Mouse (Mus musculus) MEL (cell line): ENCODE results near the gene Frs2. TPM values are rescaled to one million over a fixed set of nuclear protein-coding genes. Genes with fewer than 3 reads are reported as not detected.
A peak's percentile ranks its signal among the peaks of the same experiment; 100 is the strongest.

Experiments used
- DNase-seq: peaks from one replicate; pipeline ENCODE4 v3.0.0; 2011; ENCODE audit warnings: low read depth, low spot score
- H3K27ac ChIP-seq: 2 replicates; pipeline ENCODE4 v1.5.1; 2012; ENCODE audit warnings: low read depth, mild to moderate bottlenecking, control low read depth, low read length, moderate library complexity; ENCODE audit not compliant: control insufficient read depth
- H3K27me3 ChIP-seq, 2 experiments: fragments of 150-350 bp in 1 of 2; sonication (generic) in 1 of 2; 2 replicates each; pipeline ENCODE4 v1.6.1; 2012; ENCODE audit warnings: low read length in 2 of 2, mild to moderate bottlenecking in 2 of 2, improper control_type of control experiment in 1 of 2, moderate library complexity in 1 of 2; ENCODE audit not compliant: insufficient read depth in 2 of 2, control insufficient read depth in 1 of 2
- H3K36me3 ChIP-seq, 2 experiments: 2 replicates each; pipeline ENCODE4 v1.6.1; 2012 to 2014; ENCODE audit warnings: low read length in 2 of 2, improper control_type of control experiment in 1 of 2, inconsistent platforms in 1 of 2, mild to moderate bottlenecking in 1 of 2; ENCODE audit not compliant: insufficient read depth in 2 of 2, control insufficient read depth in 1 of 2
- H3K4me1 ChIP-seq, 2 experiments: fragments of 150-350 bp in 1 of 2; sonication (generic) in 1 of 2; 2 replicates each; pipeline ENCODE4 v1.6.1; 2012; ENCODE audit warnings: low read length in 2 of 2, improper control_type of control experiment in 1 of 2, mild to moderate bottlenecking in 1 of 2; ENCODE audit not compliant: insufficient read depth in 2 of 2, control insufficient read depth in 1 of 2
- H3K4me3 ChIP-seq, 2 experiments: fragments of 150-350 bp in 1 of 2; sonication (generic) in 1 of 2; 2 replicates each; pipeline ENCODE4 v1.5.1; 2012; ENCODE audit warnings: low read depth in 2 of 2, low read length in 2 of 2, mild to moderate bottlenecking in 2 of 2, moderate library complexity in 2 of 2, control low read depth in 1 of 2, improper control_type of control experiment in 1 of 2; ENCODE audit not compliant: control insufficient read depth in 1 of 2, insufficient read depth in 1 of 2
- H3K79me2 ChIP-seq: 2 replicates; pipeline ENCODE4 v1.6.1; 2012; ENCODE audit warnings: mild to moderate bottlenecking, low read length, moderate library complexity; ENCODE audit not compliant: control insufficient read depth, poor library complexity, insufficient read depth
- H3K9ac ChIP-seq: 2 replicates; pipeline ENCODE4 v1.6.1; 2012; ENCODE audit warnings: low read depth, mild to moderate bottlenecking, control low read depth, low read length, moderate library complexity; ENCODE audit not compliant: control insufficient read depth, poor library complexity, severe bottlenecking
- H3K9me3 ChIP-seq: fragments of 150-350 bp; sonication (generic); replicated peaks from 2 replicates; pipeline ENCODE4 v1.6.1; 2012; ENCODE audit warnings: mild to moderate bottlenecking, low read length, improper control_type of control experiment, moderate library complexity; ENCODE audit not compliant: insufficient read depth
- BHLHE40 ChIP-seq: IDR thresholded peaks from 2 replicates; pipeline ENCODE4 v1.6.1; 2012; ENCODE audit warnings: low read depth, mild to moderate bottlenecking, inconsistent platforms, low read length, improper control_type of control experiment, borderline replicate concordance
- CHD2 ChIP-seq: IDR thresholded peaks from 2 replicates; pipeline ENCODE4 v1.6.1; 2011; ENCODE audit warnings: low read length, improper control_type of control experiment
- CTCF ChIP-seq, 3 experiments: IDR thresholded peaks in 2 of 3; conservative IDR thresholded peaks in 1 of 3; 2 replicates each; pipeline ENCODE4 v1.5.1; 2011 to 2012; ENCODE audit warnings: low read length in 3 of 3, low read depth in 2 of 3, mild to moderate bottlenecking in 2 of 3, improper control_type of control experiment in 1 of 3, inconsistent platforms in 1 of 3, mixed read lengths in 1 of 3, moderate library complexity in 1 of 3; ENCODE audit not compliant: control insufficient read depth in 1 of 3, insufficient read depth in 1 of 3, poor library complexity in 1 of 3, severe bottlenecking in 1 of 3
- E2F4 ChIP-seq: IDR thresholded peaks from 2 replicates; pipeline ENCODE4 v1.6.1; 2011; ENCODE audit warnings: low read depth, low read length, improper control_type of control experiment, borderline replicate concordance
- ELF1 ChIP-seq: IDR thresholded peaks from 2 replicates; pipeline ENCODE4 v1.6.1; 2014; ENCODE audit warnings: low read depth, mild to moderate bottlenecking, inconsistent platforms, low read length, improper control_type of control experiment, moderate library complexity
- ETS1 ChIP-seq: IDR thresholded peaks from 2 replicates; pipeline ENCODE4 v1.6.1; 2012; ENCODE audit warnings: low read depth, mild to moderate bottlenecking, inconsistent platforms, low read length, improper control_type of control experiment, moderate library complexity
- GATA1 ChIP-seq: IDR thresholded peaks from 2 replicates; pipeline ENCODE4 v1.6.1; 2011; ENCODE audit warnings: low read depth, low read length, improper control_type of control experiment
- HCFC1 ChIP-seq: IDR thresholded peaks from 2 replicates; pipeline ENCODE4 v1.6.1; 2012; ENCODE audit warnings: low read depth, mild to moderate bottlenecking, inconsistent platforms, low read length, improper control_type of control experiment, moderate library complexity
- JUND ChIP-seq: IDR thresholded peaks from 2 replicates; pipeline ENCODE4 v1.6.1; 2011; ENCODE audit warnings: low read depth, mild to moderate bottlenecking, improper control_type of control experiment, low read length
- MEF2A ChIP-seq: IDR thresholded peaks from 2 replicates; pipeline ENCODE4 v1.6.1; 2014; ENCODE audit warnings: low read depth, mild to moderate bottlenecking, inconsistent platforms, low read length, improper control_type of control experiment; ENCODE audit not compliant: poor library complexity, insufficient replicate concordance, severe bottlenecking; ENCODE audit errors: extremely low read depth
- MYB ChIP-seq: IDR thresholded peaks from 2 replicates; pipeline ENCODE4 v1.6.1; 2011; ENCODE audit warnings: mild to moderate bottlenecking, low read depth, low read length, improper control_type of control experiment
- NELFE ChIP-seq: IDR thresholded peaks from 2 replicates; pipeline ENCODE4 v1.6.1; 2011; ENCODE audit warnings: low read depth, low read length, improper control_type of control experiment
- POLR2A ChIP-seq, 2 experiments: IDR thresholded peaks; 2 replicates each; pipeline ENCODE4 v1.6.1; 2011 to 2012; ENCODE audit warnings: low read length in 2 of 2, mild to moderate bottlenecking in 2 of 2, control low read depth in 1 of 2, improper control_type of control experiment in 1 of 2, low read depth in 1 of 2, moderate library complexity in 1 of 2; ENCODE audit not compliant: control insufficient read depth in 1 of 2, insufficient read depth in 1 of 2, poor library complexity in 1 of 2
- RAD21 ChIP-seq: IDR thresholded peaks from 2 replicates; pipeline ENCODE4 v1.6.1; 2011; ENCODE audit warnings: mild to moderate bottlenecking, low read depth, low read length, improper control_type of control experiment
- RCOR1 ChIP-seq: IDR thresholded peaks from 2 replicates; pipeline ENCODE4 v1.6.1; 2012; ENCODE audit warnings: low read depth, mild to moderate bottlenecking, inconsistent platforms, low read length, improper control_type of control experiment
- TBP ChIP-seq: IDR thresholded peaks from 2 replicates; pipeline ENCODE4 v1.8.0; 2011; ENCODE audit warnings: low read depth, low read length, improper control_type of control experiment
- polyA plus RNA-seq, 2 experiments: library from polyadenylated mRNA; stranded (reverse) in 1 of 2; unstranded in 1 of 2; fragments of >175 nt in 1 of 2; fragments of >200 nt in 1 of 2; gene quantifications; 2 replicates each; pipeline versions ENCODE4 v1.2.1 to v1.2.4; 2012; ENCODE audit warnings: low replicate concordance in 2 of 2, low read depth in 1 of 2; ENCODE audit not compliant: insufficient read length in 2 of 2, insufficient read depth in 1 of 2, missing spikeins in 1 of 2
- total RNA-seq: library from RNA; depleted of rRNA; stranded (reverse); fragments of 300-350 nt; gene quantifications from 2 replicates; pipeline ENCODE4 v1.2.3, GENCODE M21; 2012

The Frs2 gene
- total and polyA plus RNA-seq, 3 experiments: 6.7 to 129 (median 11.8) TPM

DNA sequence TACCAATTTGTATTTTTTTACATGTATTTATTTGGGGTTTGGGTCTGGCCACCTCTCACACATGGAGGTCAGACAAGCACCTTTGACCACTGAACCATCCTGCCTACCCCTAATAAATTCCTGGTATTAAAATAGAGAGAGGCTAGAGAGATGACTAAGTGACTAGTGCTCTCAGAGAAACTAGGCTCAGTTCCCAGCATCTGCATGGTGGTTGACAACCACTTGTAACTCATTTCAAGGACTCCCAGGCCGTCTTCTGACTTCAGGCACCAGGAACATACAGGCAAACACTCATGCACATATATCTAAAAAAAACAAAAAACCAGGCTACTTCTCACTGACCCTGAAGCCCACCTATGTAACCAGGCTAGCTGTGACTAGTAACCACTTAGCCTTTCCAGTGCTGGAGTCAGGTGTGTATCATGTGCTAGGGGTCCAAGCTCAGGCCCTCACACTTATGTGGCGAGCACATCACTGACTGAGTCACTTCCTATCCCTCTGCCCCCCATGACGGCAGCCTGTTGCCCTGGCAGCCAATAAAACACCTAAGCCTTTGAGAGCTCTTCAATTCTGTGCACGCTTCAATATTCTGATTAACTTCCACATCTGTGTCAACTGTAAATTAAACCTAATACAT lies 98.3 kb downstream of the Frs2 start:
- no peaks in the 10 kb centered on the region for H3K4me1 ChIP-seq
- H3K79me2 ChIP-seq: no peaks in the 10 kb centered on the region; the same call in 1 of the 2 replicates

DNA sequence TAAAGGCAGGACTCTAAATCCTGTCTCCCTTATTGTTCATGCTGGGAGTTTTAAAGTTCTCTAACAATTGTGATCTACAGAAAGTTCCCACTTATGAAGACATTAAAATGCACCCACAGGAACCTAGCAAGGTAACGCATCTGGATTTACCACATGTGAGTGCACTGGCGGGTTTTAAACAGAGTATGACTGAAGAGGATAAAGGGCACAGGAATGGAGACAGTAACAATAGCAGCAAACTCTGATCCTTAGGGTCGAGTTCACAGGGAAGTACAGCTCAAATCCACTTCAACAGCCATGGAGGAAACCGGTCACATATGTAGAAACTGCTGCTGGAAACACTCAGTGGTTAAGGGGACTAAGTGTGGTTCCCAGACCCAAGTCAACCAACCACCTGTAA lies 99.1 kb downstream of the Frs2 start:
- H3K27ac ChIP-seq: no peak overlapping the region
- H3K36me3 ChIP-seq: peaks cover 0 to 28% of the 10 kb centered on the region in 2 experiments; a peak in 2 of 4 replicates

More for the DNA sequence above, 98.3 kb downstream of the Frs2 start:
- peaks cover 0 to 35% of the 10 kb centered on the region in 2 experiments; a peak in 2 of 4 replicates for H3K36me3 ChIP-seq
- TF ChIP-seq MYB: peak; percentile 12; the same call in 1 of the 2 replicates
- TF ChIP-seq RCOR1: no peak
- TF ChIP-seq CTCF (IDR thresholded peaks at IDR 0.05 in 2 of 3, conservative IDR thresholded peaks at IDR 0.05 in 1 of 3; ENCODE audit: control insufficient read depth in 1 of 3, insufficient read depth in 1 of 3, low read depth in 2 of 3, low read length in 3 of 3, poor library complexity in 1 of 3, severe bottlenecking in 1 of 3): no peak
- peak in 1 of 2 experiments; percentile 32; a peak in 2 of 4 replicates for TF ChIP-seq POLR2A (IDR thresholded peaks at IDR 0.05; ENCODE audit: control insufficient read depth in 1 of 2, insufficient read depth in 1 of 2, low read depth in 1 of 2, low read length in 2 of 2, poor library complexity in 1 of 2)
- H3K4me3 ChIP-seq: no peak overlapping the region
- no peak overlapping the region for H3K9ac ChIP-seq
- H3K9me3 ChIP-seq: no peaks in the 10 kb centered on the region
- no peak for DNase-seq
- no peak overlapping the region for H3K27ac ChIP-seq
- no peaks in the 10 kb centered on the region for H3K27me3 ChIP-seq

DNA sequence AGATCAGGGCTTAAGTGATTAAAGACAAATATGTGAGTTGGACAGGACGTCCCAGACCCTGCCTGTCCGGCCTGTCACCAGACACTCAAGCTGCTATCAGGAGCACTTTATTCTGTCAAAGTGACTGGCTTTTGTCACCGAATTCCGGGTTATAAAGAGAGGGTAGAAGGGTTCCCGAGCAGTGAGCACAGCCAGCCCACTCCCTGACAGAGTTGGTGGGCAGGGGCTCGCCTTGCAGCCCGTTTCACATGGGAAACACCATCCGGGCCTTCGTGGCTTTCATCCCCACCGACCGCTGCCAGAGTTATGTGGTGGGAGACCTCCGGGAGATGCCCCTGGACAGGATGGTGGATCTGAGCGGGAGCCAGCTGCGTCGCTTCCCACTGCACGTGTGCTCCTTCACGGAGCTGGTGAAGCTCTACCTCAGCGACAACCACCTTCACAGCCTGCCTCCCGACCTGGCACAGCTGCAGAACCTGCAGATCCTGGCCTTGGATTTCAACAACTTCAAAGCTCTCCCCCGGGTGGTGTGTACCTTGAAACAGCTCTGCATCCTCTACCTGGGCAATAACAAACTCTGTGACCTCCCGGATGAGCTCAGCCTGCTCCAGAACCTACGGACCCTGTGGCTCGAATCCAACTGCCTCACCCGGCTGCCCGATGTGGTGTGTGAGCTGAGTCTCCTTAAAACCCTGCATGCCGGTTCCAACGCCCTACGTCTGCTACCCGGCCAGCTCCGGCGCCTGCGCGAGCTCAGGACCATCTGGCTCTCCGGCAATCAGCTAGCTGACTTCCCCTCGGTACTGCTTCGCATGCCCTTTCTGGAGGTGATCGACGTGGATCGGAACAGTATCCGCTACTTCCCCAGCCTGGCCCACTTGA lies 102.9 kb downstream of the Frs2 start, which contains the start of gene Lrrc10:
Gene Lrrc10 (plus strand): TSS at position 167 of the 882 bp plus-strand sequence.
- DNase-seq: no peak
- no peaks in the 10 kb centered on the region for H3K79me2 ChIP-seq
- H3K27ac ChIP-seq: no peak within 1 kb of the TSS
- H3K4me1 ChIP-seq: peaks cover 0 to 5% of the 10 kb centered on the region in 2 experiments; a peak in 2 of 4 replicates
- H3K9ac ChIP-seq: peak within 1 kb of the TSS; percentile 48
- peak within 1 kb of the TSS in 1 of 2 experiments; percentile 10; a peak in 2 of 4 replicates for H3K4me3 ChIP-seq
- no peaks in the 10 kb centered on the region for H3K27me3 ChIP-seq
- TF ChIP-seq RAD21 (no peak), GATA1 (no peak), TBP (no peak), HCFC1 (no peak), E2F4 (no peak), ETS1 (no peak), BHLHE40 (no peak), ELF1 (no peak), MEF2A (no peak), CHD2 (no peak), JUND (no peak)
- TF ChIP-seq, all 39 proteins: peak for 0
- Histone ChIP-seq H3K9me3 (no peaks in the 10 kb centered on the region), H3K36me3 (peaks cover 0 to 4% of the 10 kb centered on the region in 2 experiments; a peak in 2 of 4 replicates)

More for the DNA sequence above, 99.1 kb downstream of the Frs2 start:
- Histone ChIP-seq H3K4me3 (no peak overlapping the region), H3K27me3 (no peaks in the 10 kb centered on the region), H3K4me1 (peaks cover 0 to under 1% of the 10 kb centered on the region in 2 experiments; a peak in 2 of 4 replicates), H3K79me2 (no peaks in the 10 kb centered on the region), H3K9ac (no peak overlapping the region)
- no peak for DNase-seq
- peak in 1 of 2 experiments; percentile 17; a peak in 1 of 4 replicates for TF ChIP-seq POLR2A (IDR thresholded peaks at IDR 0.05; ENCODE audit: control insufficient read depth in 1 of 2, insufficient read depth in 1 of 2, low read depth in 1 of 2, low read length in 2 of 2, poor library complexity in 1 of 2)
- no peak for TF ChIP-seq NELFE
- TF ChIP-seq, all 39 proteins: peak for 1
- H3K9me3 ChIP-seq: no peaks in the 10 kb centered on the region
